Mouse (Mus musculus) brain, embryonic 14.5 days (tissue): ENCODE results near the gene Slc25a31. TPM values are rescaled to one million over a fixed set of nuclear protein-coding genes. Genes with fewer than 3 reads are reported as not detected.

Source experiments
- DNase-seq: peaks from one replicate; pipeline ENCODE4 v3.0.0-alpha.2; 2011; ENCODE audit warnings: low read depth
- CTCF ChIP-seq: fragments of 200-500 bp; IDR thresholded peaks from 2 replicates; pipeline ENCODE4 v1.5.1; 2012; ENCODE audit warnings: inconsistent platforms, mild to moderate bottlenecking, moderate library complexity, borderline replicate concordance; ENCODE audit not compliant: insufficient read depth, insufficient read length; ENCODE audit errors: extremely low read depth
- POLR2A ChIP-seq: fragments of 200-500 bp; IDR thresholded peaks from 2 replicates; pipeline ENCODE4 v1.6.1; 2012; ENCODE audit warnings: mild to moderate bottlenecking, inconsistent platforms, borderline replicate concordance; ENCODE audit not compliant: poor library complexity, insufficient read depth, insufficient read length, severe bottlenecking; ENCODE audit errors: extremely low read depth
- polyA plus RNA-seq: library from polyadenylated mRNA; depleted of rRNA; stranded (reverse); fragments of >200 nt; gene quantifications from 2 replicates; pipeline ENCODE4 v1.2.3, GENCODE M21; 2012; rRNA removed

Gene Slc25a31
- 0.21 and 0.27 TPM in 2 replicates for polyA plus RNA-seq

DNA sequence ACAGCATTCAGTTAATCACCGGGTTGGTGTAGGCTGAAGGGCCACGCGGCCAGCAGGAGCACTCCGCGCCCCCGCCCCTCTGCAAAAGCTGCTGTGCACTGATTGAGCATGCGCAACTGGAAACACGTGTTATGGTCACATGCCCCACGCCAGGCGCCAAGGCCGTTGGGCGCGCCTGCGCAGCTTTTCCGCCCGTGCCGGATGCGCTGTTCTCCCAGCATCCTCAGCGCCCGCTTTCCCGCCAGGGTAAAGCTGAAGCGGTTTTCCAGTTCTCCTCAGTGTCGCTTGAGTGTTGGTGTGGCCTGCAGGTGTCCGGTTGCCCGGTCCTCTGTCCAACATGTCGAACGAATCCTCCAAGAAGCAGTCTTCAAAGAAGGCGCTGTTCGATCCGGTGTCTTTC lies at the start of gene Slc25a31:
TSS of gene Slc25a31 (plus strand) at position 201 of the 400 bp plus-strand sequence.
- TF ChIP-seq POLR2A (no peak), CTCF (no peak)
- no peak for DNase-seq

DNA sequence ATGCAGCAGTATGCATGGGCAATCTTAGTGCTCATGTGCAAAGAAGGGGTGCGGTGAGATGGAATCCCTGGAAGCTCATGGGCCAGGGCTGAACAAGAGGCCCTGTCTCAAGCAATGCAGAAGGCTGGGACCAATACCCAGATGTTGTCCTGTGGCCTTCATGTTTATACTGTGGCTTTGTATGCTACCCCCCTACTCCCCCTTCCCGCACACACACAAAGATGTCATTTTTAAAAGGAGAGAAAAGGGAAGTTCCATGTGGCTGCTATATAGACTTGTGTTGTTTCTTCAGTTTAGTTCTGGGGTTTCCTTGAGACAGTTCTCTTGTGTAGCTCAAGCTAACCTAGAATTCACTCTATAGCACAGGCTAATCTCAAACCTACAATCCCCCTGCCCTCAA lies 48.4 kb upstream of the Slc25a31 start:
- TF ChIP-seq POLR2A = no peak
- TF ChIP-seq CTCF = no peak

DNA sequence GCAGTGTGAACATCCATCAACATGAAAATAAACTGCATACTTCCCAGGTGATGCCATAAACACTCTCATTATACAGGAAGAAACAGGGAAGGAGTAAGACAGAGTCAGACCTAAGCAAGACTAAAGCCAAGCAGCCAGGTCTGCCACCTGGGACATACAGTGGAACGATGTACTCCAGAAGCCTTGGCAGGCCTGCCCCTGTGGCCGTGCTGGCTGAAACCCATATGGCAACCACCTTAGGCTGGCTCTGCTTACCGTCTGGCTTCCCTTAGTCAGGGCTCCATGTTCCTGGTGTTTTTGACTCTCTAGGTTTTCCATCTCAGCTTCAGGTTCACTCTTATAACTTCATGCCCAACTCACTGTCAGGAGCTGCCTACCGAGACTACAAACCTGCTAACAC lies 42.5 kb upstream of the Slc25a31 start:
- peak; percentile 47 for DNase-seq
- TF ChIP-seq POLR2A (no peak), CTCF (no peak)

More for the DNA sequence above, 48.4 kb upstream of the Slc25a31 start:
- no peak for DNase-seq

DNA sequence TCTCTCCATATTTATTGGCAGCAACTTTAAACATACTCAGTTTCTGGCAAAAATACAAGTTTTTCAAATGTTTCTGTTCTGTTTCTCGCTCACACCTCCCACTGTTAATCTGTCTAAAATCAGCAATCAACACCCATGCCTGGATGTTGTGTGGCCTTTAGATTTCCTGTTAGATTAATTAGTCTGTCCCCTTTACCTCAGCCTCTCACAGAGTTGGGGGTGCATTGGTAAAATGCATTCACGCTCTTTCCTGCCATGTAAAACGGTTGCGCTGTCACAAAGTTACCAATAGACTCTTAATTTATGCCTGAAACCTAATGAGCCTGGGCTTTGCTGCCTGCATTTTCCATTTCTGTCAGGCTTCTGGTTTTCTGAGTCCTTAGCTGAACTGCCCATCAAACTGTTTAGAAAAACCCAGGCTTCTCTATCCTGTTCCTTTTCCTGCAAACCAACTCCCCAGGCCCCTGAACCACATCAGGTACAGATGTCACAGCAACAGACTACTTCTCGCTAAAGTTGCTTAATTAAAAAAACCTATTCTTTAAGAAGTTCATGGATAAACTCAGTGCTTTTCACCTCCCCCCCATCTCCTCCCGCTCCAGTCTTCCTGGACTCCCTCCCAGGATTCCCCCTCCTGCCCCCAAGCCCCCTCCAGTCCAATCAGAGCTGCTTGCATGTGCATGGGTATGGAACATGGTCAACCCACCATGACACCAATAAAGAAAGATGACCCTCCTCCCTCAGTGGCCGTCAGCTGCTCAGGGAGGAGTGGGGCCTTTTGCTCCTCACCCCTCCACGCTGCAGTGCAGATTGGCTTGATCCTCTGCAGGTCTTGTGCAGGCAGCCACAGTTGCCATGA lies 41.6 kb upstream of the Slc25a31 start:
- DNase-seq = peak; percentile 90
- TF ChIP-seq CTCF = no peak
- no peak for TF ChIP-seq POLR2A

DNA sequence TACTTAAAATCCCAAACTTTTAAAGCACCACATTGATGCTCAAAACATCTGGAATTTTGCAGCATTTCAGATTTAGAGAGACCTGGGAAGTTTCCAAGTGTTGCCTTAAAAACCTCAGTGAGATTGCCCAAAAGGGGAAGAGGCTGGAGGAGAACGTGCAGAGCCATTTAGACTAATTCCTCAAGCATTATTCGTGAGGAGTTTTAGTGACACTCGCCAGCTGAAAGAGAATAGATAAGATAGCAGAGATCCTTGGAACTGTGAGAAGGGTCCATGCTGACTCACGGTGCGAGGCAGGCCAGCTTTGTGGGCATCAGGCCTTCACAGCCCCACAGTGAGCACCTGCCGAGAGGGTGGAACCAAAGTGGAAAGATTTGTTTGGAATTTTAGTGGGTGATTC lies 39.8 kb upstream of the Slc25a31 start:
- TF ChIP-seq POLR2A (no peak), CTCF (no peak)
- no peak for DNase-seq

DNA sequence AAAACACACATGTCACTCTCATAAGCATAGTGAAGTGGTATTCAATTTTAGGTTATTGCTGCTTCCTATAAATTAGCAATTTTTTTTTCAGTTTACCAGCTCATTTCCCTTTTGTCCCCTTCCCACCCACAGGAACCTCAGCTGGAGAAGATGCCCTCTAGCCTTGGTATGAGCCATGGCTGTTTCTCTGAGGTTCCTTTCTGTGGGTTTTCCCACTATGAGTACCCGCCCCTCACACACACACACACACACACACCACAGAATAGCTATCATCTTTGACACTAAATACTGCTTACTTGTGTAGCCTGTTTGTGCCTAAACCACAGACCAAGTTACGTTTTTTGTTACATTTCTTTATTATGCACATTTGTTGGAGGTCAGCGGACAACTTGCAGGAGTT lies 39.3 kb upstream of the Slc25a31 start:
- no peak for DNase-seq
- TF ChIP-seq CTCF (no peak), POLR2A (no peak)

DNA sequence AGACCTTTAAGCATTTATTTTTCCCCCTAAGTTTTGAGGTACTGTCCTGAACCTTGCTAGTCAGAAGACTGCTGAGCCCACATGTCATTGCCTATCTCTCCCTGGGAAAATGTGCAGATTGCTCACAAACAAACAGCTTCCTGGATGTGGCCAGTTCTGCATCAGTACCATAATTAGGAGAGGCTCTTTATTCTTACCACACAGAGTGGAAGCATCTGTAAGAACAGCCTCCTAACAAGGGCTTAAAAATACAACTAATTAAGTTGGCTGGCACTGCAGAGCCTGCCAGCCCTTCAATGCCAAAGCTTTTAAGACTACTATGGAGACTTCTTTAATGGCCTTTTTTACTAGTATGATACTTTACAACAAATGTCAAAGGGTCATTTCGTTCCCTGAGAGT lies 35.1 kb upstream of the Slc25a31 start:
- peak; percentile 94 for DNase-seq
- no peak for TF ChIP-seq POLR2A
- TF ChIP-seq CTCF = no peak

DNA sequence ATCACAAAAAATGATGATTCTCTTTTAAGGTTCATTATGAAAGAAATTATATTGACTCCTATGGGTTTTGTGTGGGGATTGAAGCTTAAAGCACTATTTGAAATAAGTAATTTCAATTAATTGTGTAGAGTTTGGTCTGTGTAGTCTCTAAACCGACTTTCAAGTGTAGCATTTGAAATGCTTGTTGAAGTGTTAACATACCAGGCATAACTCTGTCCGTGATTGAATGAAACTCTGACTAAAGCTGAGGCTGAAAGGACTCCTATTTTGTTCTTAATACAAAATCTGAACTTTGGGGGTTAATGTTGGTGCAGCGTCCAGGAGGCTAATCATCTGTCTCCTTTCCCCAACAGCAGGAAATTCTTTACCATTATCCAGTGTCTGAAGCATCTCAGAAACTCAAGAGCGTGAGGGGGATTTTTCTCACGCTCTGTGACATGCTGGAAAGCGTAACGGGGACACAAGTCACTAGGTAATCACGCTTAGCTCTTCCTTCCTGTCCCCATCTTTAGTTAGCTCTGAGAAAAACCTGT lies 33.7 kb upstream of the Slc25a31 start:
- peak; percentile 69 for DNase-seq
- TF ChIP-seq POLR2A (no peak), CTCF (no peak)

DNA sequence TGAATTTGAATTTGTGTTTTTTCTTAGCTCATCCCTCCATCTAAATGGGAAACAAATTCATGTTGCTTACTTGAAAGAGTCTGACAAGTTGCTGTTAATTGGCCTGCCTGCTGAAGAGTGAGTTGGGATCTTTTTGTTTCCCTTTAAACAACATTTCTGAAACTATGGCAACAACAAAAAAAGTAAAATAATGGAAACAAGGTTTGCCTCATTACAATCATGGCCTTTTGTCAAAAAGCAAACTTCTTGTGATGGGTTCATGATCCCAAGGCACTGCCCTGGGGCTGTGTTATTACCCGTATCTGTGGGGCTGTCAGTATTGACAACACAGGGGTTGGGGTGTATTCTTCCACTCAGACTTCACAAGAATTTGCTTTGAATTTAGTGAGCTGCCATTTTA lies 29.8 kb upstream of the Slc25a31 start:
- TF ChIP-seq CTCF = no peak
- no peak for TF ChIP-seq POLR2A
- DNase-seq = peak; percentile 68

DNA sequence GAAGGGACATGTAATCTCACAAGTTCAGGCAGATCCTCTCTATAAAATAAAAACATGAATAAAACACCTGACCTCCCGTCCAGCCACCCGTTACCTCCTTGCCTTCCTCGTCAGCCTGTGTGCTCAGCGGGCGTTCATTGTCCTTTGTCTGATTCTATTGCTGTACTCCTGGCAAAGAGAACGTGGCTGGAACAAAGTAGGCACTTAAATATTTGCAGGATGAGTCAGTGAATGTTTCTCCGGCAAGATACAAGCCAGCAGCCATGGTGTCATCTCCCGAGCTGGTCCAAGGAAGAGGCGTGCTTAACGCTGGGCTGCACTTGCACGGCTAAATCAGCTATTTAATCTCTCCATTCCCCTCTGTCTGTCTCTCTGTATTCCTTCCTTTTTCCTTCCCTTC lies 26.3 kb upstream of the Slc25a31 start:
- TF ChIP-seq CTCF (no peak), POLR2A (no peak)
- DNase-seq = peak; percentile 64

DNA sequence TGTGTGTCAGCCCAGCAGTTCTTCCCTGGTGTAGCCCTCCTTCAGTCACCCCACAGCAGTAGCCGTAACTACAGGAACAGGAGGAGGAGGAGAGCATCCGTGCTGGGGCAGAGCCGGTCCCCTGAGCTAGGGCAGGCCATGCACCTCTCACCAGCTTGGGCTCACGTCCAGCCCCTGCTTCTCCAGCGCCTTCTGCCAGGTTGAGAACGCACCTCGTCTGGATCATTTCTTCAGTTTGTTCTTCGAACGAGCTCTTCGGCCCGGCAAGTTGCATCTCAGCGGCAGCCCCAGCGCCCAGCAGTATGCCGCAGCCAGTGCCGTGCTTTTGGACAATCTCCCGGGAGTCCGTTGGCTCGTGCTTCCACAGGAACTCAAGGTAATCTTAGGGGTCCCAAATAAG lies 25.5 kb upstream of the Slc25a31 start:
- TF ChIP-seq POLR2A (no peak), CTCF (no peak)

DNA sequence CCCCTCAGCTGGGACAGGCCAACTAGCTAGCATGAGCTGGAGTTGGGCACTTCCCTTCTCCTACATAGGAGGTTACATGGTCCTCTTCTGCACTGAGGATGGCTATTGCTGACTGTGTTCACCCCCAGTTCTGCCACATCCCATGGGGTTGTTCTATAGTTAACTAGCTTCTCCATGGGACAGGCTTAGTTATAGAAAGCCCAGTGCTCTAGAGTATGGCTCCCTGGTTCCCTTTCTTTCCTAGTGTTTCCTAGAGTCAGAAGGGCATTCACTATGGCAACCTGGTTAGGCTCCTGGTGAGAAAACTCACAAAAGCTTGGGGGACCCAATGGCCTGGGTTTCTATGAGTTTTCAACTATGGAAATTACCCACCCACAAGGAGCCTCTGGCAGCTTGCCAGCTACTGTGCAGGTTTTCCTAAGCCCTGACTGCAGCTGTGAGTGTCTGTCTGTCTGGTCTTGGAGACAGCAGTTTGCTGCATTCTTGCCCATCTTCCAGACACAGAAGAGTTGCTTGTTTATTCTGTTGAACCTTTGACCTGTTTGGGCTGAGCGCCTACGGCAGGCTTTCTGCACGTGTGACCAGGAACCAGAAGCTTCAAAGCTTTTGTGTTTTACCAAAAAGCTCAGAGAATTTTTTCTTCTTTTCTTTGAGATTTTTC lies 22.7 kb upstream of the Slc25a31 start:
- TF ChIP-seq CTCF (no peak), POLR2A (no peak)
- DNase-seq = peak; percentile 88

More for the DNA sequence above, 25.5 kb upstream of the Slc25a31 start:
- DNase-seq = no peak

DNA sequence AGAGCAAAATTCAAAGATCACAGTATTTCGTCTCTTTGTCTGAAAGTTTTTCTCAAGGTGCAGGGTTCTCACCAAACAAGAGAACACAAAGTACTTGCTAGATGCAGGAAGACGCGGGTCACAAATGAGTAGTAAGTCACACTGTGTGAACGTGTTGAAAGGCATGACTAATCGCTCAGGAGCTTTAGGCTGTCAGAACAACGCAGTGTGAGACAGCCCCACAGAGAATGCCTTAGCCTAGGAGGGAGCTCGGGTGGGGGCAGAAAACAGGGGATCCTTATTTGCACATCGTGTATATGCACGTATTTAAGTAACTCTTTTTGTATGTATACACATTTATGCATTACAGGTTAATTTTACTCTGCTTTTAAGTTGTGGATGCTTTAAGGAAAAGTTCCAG lies 21.8 kb upstream of the Slc25a31 start:
- DNase-seq = peak; percentile 76
- no peak for TF ChIP-seq CTCF
- TF ChIP-seq POLR2A = no peak
